Mouse (Mus musculus) embryonic fibroblast, embryonic 13.5 days (primary cell): ENCODE measurements at regions not wholly inside any gene's neighbourhood (a gene's known extent, or its start where the extent isn't known, plus 50 kb on each side); places are given as distances from the start of the nearest gene placed in this dataset.
"Not testable (repeated sequence)": the region's sequence is repeated elsewhere in the genome, so short reads cannot be mapped to it uniquely, and the experiment has no call there.

Experiments
- H3K27ac ChIP-seq: 2 replicates; pipeline ENCODE4 v1.5.1; 2012; ENCODE audit warnings: low read length, control low read depth, inconsistent platforms; ENCODE audit not compliant: insufficient read depth
- H3K4me1 ChIP-seq: 2 replicates; pipeline ENCODE4 v1.6.1; 2011; ENCODE audit warnings: low read length; ENCODE audit not compliant: control insufficient read depth, insufficient read depth
- H3K4me3 ChIP-seq: 2 replicates; pipeline ENCODE4 v1.5.1; 2011; ENCODE audit warnings: mild to moderate bottlenecking, control low read depth, low read length; ENCODE audit not compliant: insufficient read depth
- CTCF ChIP-seq: IDR thresholded peaks from 2 replicates; pipeline ENCODE4 v1.5.1; 2011; ENCODE audit warnings: mild to moderate bottlenecking, control low read depth, low read length, moderate library complexity, borderline replicate concordance; ENCODE audit not compliant: insufficient read depth
- POLR2A ChIP-seq: IDR thresholded peaks from 2 replicates; pipeline ENCODE4 v1.6.1; 2011; ENCODE audit warnings: low read depth, mild to moderate bottlenecking, control low read depth, low read length, moderate library complexity

GRCm38 (mm10) chr5:102123285-102123684 lies 53.6 kb upstream of the Wdfy3 start:
- no peak for TF ChIP-seq POLR2A
- TF ChIP-seq CTCF = no peak

DNA sequence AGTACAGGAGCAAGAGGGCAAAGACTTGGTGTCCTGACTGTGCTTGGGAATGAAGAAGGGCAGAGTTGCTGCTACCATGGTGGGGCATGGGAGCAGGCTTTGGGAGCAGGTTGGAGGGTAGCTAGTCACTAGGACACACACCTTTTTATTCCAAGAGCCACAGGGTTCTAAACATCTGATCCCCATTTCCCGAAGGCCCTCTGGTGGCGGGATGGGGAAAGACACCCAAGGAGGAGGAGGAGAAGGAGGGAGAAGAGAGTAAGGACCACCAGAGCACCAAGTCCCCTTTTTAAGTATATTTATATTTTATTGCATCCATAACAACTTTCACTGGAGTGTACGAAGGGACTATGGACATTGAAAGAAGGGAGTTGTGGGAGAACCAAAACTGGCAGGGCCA lies 57.0 kb upstream of the Wdfy3 start:
- Histone ChIP-seq H3K27ac (no peak overlapping the region), H3K4me1 (no peaks in the 10 kb centered on the region), H3K4me3 (no peak overlapping the region)
- 0 out of 2 replicates have a peak, but pooled peaks have one; percentile 15 for TF ChIP-seq CTCF
- TF ChIP-seq POLR2A = no peak

More at GRCm38 (mm10) chr5:102123285-102123684, 53.6 kb upstream of the Wdfy3 start:
- H3K4me1 ChIP-seq = no peaks in the 10 kb centered on the region
- no peak overlapping the region for H3K4me3 ChIP-seq
- H3K27ac ChIP-seq = no peak overlapping the region

GRCm38 (mm10) chr5:102147991-102148390 lies 78.3 kb upstream of the Wdfy3 start:
- no peak overlapping the region for H3K4me3 ChIP-seq
- no peaks in the 10 kb centered on the region for H3K4me1 ChIP-seq
- TF ChIP-seq CTCF = no peak
- H3K27ac ChIP-seq = no peak overlapping the region

- no peak overlapping the region for H3K4me3 ChIP-seq
- no peak overlapping the region for H3K27ac ChIP-seq
- no peaks in the 10 kb centered on the region for H3K4me1 ChIP-seq
- no peak for TF ChIP-seq POLR2A
- peak; percentile 88; the same call in 1 of the 2 replicates for TF ChIP-seq CTCF
Observed at GRCm38 (mm10) chr5:102149481-102150129, 79.9 kb upstream of the Wdfy3 start.

- Histone ChIP-seq H3K27ac (no peak overlapping the region), H3K4me1 (no peaks in the 10 kb centered on the region), H3K4me3 (no peak overlapping the region)
- TF ChIP-seq POLR2A (no peak), CTCF (no peak)
Observed at GRCm38 (mm10) chr5:102159621-102160020, 89.9 kb upstream of the Wdfy3 start.

- Histone ChIP-seq H3K27ac (no peak overlapping the region), H3K4me3 (no peak overlapping the region), H3K4me1 (no peaks in the 10 kb centered on the region)
- TF ChIP-seq POLR2A = no peak
- TF ChIP-seq CTCF = no peak
Observed at GRCm38 (mm10) chr5:102167981-102168380, 98.3 kb upstream of the Wdfy3 start.

- TF ChIP-seq CTCF (no peak), POLR2A (no peak)
- no peak overlapping the region for H3K4me3 ChIP-seq
- no peak overlapping the region for H3K27ac ChIP-seq
- no peaks in the 10 kb centered on the region for H3K4me1 ChIP-seq
Observed at GRCm38 (mm10) chr5:102171808-102172207, 102.1 kb upstream of the Wdfy3 start.

DNA sequence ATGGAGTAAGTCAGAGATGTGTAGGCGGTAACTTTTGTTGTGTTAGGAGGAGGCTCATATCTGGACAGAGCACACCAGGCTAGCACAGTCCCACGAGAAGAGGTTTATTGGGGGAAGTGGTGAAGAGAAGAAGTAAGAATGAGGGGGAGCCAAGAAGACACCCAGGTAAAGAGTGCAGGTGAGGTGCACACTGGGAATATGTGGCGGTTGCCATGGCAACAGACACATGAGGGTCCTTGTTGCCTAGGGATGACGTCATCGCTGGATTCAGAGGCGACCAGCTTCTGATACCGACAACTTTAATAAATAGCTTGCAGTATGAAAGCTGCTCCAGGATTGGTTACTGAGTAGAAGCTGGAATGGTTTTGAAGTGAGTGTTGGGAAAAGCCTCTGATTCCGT lies 110.5 kb upstream of the Wdfy3 start:
- no peak overlapping the region for H3K27ac ChIP-seq
- H3K4me3 ChIP-seq = no peak overlapping the region
- no peak for TF ChIP-seq CTCF
- no peak for TF ChIP-seq POLR2A
- no peaks in the 10 kb centered on the region for H3K4me1 ChIP-seq

GRCm38 (mm10) chr5:102188951-102189350 lies 119.2 kb upstream of the Wdfy3 start:
- H3K27ac ChIP-seq, H3K4me1 ChIP-seq, H3K4me3 ChIP-seq: not testable (repeated sequence)

DNA sequence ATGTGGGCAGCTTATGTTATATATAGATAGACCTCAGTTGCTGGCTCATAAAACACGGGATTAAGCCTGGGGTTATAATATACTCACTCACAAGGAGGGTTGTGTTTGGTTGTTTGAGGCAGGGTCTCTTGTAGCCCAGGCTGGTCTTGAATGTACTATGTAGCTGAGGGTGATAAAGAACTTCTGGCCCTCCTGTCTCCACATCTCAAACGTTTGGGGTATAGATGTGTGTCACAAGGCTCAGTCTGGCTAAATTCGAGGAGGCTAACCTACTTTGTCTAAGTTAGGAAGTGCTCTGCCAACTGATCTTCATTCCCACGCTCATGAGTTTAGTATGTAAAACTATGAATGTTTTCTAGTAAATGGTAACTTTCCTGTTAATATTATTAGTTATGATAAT lies 136.7 kb upstream of the Wdfy3 start:
- H3K4me1 ChIP-seq = no peaks in the 10 kb centered on the region
- H3K4me3 ChIP-seq = no peak overlapping the region
- no peak for TF ChIP-seq CTCF
- TF ChIP-seq POLR2A = no peak
- no peak overlapping the region for H3K27ac ChIP-seq

GRCm38 (mm10) chr5:102206953-102207352 lies 137.2 kb upstream of the Wdfy3 start:
- H3K4me3 ChIP-seq = no peak overlapping the region
- H3K27ac ChIP-seq = no peak overlapping the region

More at GRCm38 (mm10) chr5:102206953-102207352, 137.2 kb upstream of the Wdfy3 start:
- TF ChIP-seq POLR2A (no peak), CTCF (no peak)
- H3K4me1 ChIP-seq = no peaks in the 10 kb centered on the region
